Mouse (Mus musculus): ENCODE measurements around the gene Gm15093.
"Not testable (repeated sequence)": the region's sequence is repeated elsewhere in the genome, so short reads cannot be mapped to it uniquely, and the experiment has no call there.

Gene Gm15093

GRCm38 (mm10) chrX:149272077-149272476, at the start of gene Gm15093:
Gene Gm15093 (plus strand): TSS chrX:149272377.
- not testable (repeated sequence) for H3K4me1 ChIP-seq (replicated peaks; ENCODE audit: low read depth, low read length); H3K4me3 ChIP-seq (replicated peaks; ENCODE audit: low read length); H3K9me3 ChIP-seq (ENCODE audit: low read length); H3K27me3 ChIP-seq (ENCODE audit: insufficient read depth, low read length); H3K36me3 ChIP-seq (ENCODE audit: insufficient read depth, low read length)
